Mouse (Mus musculus) adrenal gland, postnatal 14 days (tissue): ENCODE data around the gene Neurog2. TPM values are rescaled to one million over a fixed set of nuclear protein-coding genes. Genes with fewer than 3 reads are reported as not detected.

Experiments used
- DNase-seq: peaks from one replicate; pipeline ENCODE4 v3.0.0; 2021; ENCODE audit warnings: mixed read lengths
- total RNA-seq: library from RNA; stranded (reverse); gene quantifications from 2 replicates; pipeline ENCODE4 v1.2.3, GENCODE M21; 2021

The Neurog2 gene
- total RNA-seq, 1 experiment from 2014 or later = not detected

- no peak for DNase-seq
Measured at GRCm38 (mm10) chr3:127646156-127646825, 13.4 kb downstream of the Neurog2 start.

- no peak for DNase-seq
Measured at GRCm38 (mm10) chr3:127651742-127652653, 19.1 kb downstream of the Neurog2 start.

GRCm38 (mm10) chr3:127660712-127661111, 27.8 kb downstream of the Neurog2 start:
- DNase-seq = no peak

GRCm38 (mm10) chr3:127661646-127662531, 29.0 kb downstream of the Neurog2 start:
- no peak for DNase-seq

- no peak for DNase-seq
Measured at GRCm38 (mm10) chr3:127679703-127680102, 46.8 kb downstream of the Neurog2 start.

Other genes with a start within 250 kb of the Neurog2 start
- gene Ank2, start 133.8 kb upstream of the Neurog2 start, total RNA-seq = 65.5 and 71.9 TPM in 2 replicates
- 23.5 and 25.3 TPM in 2 replicates for gene Larp7, start 79.8 kb upstream of the Neurog2 start, total RNA-seq
- 2.8 and 3.2 TPM in 2 replicates for gene Zgrf1, start 79.6 kb upstream of the Neurog2 start, total RNA-seq
- 8.7 and 10.1 TPM in 2 replicates for gene Alpk1, start 147.4 kb downstream of the Neurog2 start, total RNA-seq
- 3.0 and 5.2 TPM in 2 replicates for gene Tifa, start 156.7 kb downstream of the Neurog2 start, total RNA-seq
- gene Ap1ar, start 204.4 kb downstream of the Neurog2 start, total RNA-seq = 30.3 and 33.5 TPM in 2 replicates